Mouse (Mus musculus): ENCODE measurements at regions not wholly inside any gene's neighbourhood (a gene's known extent, or its start where the extent isn't known, plus 50 kb on each side); places are given as distances from the start of the nearest gene placed in this dataset.

GRCm38 (mm10) chr2:28329130-28329529 is 117.5 kb upstream of the Ppp1r26 start:
- Histone ChIP-seq H3K9ac (no peak overlapping the region), H3K27ac (ENCODE audit: low read depth) (no peak overlapping the region), H3K4me1 (ENCODE audit: insufficient read depth) (no peaks in the 10 kb centered on the region), H3K4me3 (ENCODE audit: low read depth, low read length) (no peak overlapping the region), H3K36me3 (ENCODE audit: insufficient read depth) (no peaks in the 10 kb centered on the region), H3K27me3 (ENCODE audit: insufficient read depth, low read length) (no peaks in the 10 kb centered on the region), H3K9me3 (ENCODE audit: low read depth, low read length) (no peaks in the 10 kb centered on the region), H3K4me2 (no peak overlapping the region)
- TF ChIP-seq CTCF (IDR thresholded peaks at IDR 0.05; ENCODE audit: low read depth): no peak
- no peak for DNase-seq
- ATAC-seq (ENCODE audit: insufficient read depth): no peak
- 84% methylated on average over 5 of the region's 5 CpGs for WGBS

- Histone ChIP-seq H3K9me3 (ENCODE audit: low read depth, low read length) (no peaks in the 10 kb centered on the region), H3K36me3 (ENCODE audit: insufficient read depth) (no peaks in the 10 kb centered on the region), H3K4me1 (ENCODE audit: insufficient read depth) (no peaks in the 10 kb centered on the region), H3K27me3 (ENCODE audit: insufficient read depth, low read length) (no peaks in the 10 kb centered on the region), H3K4me2 (no peak overlapping the region), H3K27ac (ENCODE audit: low read depth) (no peak overlapping the region), H3K9ac (no peak overlapping the region), H3K4me3 (ENCODE audit: low read depth, low read length) (no peak overlapping the region)
- WGBS: 41% methylated on average over 9 of the region's 9 CpGs
- TF ChIP-seq CTCF (IDR thresholded peaks at IDR 0.05; ENCODE audit: low read depth): no peak
- ATAC-seq (ENCODE audit: insufficient read depth) (no peak), DNase-seq (peak; percentile 50)
These were observed 111.3 kb upstream of the Ppp1r26 start for GRCm38 (mm10) chr2:28335141-28335789.

- WGBS: 46% methylated on average over 3 of the region's 3 CpGs
- no peak for TF ChIP-seq CTCF (IDR thresholded peaks at IDR 0.05; ENCODE audit: low read depth)
- H3K27me3 ChIP-seq (ENCODE audit: insufficient read depth, low read length): no peaks in the 10 kb centered on the region
- H3K27ac ChIP-seq (ENCODE audit: low read depth): no peak overlapping the region
- ATAC-seq (ENCODE audit: insufficient read depth) (no peak), DNase-seq (no peak)
- no peak overlapping the region for H3K4me3 ChIP-seq (ENCODE audit: low read depth, low read length)
- H3K9me3 ChIP-seq (ENCODE audit: low read depth, low read length): no peaks in the 10 kb centered on the region
- no peaks in the 10 kb centered on the region for H3K36me3 ChIP-seq (ENCODE audit: insufficient read depth)
- no peak overlapping the region for H3K4me2 ChIP-seq
- no peak overlapping the region for H3K9ac ChIP-seq
- H3K4me1 ChIP-seq (ENCODE audit: insufficient read depth): no peaks in the 10 kb centered on the region
These were observed 110.8 kb upstream of the Ppp1r26 start for GRCm38 (mm10) chr2:28335810-28336209.

- Histone ChIP-seq H3K4me1 (ENCODE audit: insufficient read depth) (no peaks in the 10 kb centered on the region), H3K4me2 (no peak overlapping the region), H3K36me3 (ENCODE audit: insufficient read depth) (no peaks in the 10 kb centered on the region), H3K4me3 (ENCODE audit: low read depth, low read length) (no peak overlapping the region), H3K27ac (ENCODE audit: low read depth) (no peak overlapping the region), H3K9ac (no peak overlapping the region), H3K9me3 (ENCODE audit: low read depth, low read length) (no peaks in the 10 kb centered on the region), H3K27me3 (ENCODE audit: insufficient read depth, low read length) (no peaks in the 10 kb centered on the region)
- TF ChIP-seq CTCF (IDR thresholded peaks at IDR 0.05; ENCODE audit: low read depth): no peak
- WGBS: 64% methylated on average over 17 of the region's 17 CpGs
- DNase-seq (no peak), ATAC-seq (ENCODE audit: insufficient read depth) (no peak)
These were observed 110.0 kb upstream of the Ppp1r26 start for GRCm38 (mm10) chr2:28336349-28337309.

GRCm38 (mm10) chr2:28337561-28337960 is 109.0 kb upstream of the Ppp1r26 start:
- ATAC-seq (ENCODE audit: insufficient read depth): no peak
- H3K4me2 ChIP-seq: no peak overlapping the region
- WGBS: 74% methylated on average over 5 of the region's 5 CpGs
- no peak for DNase-seq
- no peaks in the 10 kb centered on the region for H3K9me3 ChIP-seq (ENCODE audit: low read depth, low read length)
- H3K27me3 ChIP-seq (ENCODE audit: insufficient read depth, low read length): no peaks in the 10 kb centered on the region
- TF ChIP-seq CTCF (IDR thresholded peaks at IDR 0.05; ENCODE audit: low read depth): no peak
- no peak overlapping the region for H3K4me3 ChIP-seq (ENCODE audit: low read depth, low read length)
- no peaks in the 10 kb centered on the region for H3K4me1 ChIP-seq (ENCODE audit: insufficient read depth)
- no peak overlapping the region for H3K27ac ChIP-seq (ENCODE audit: low read depth)
- no peak overlapping the region for H3K9ac ChIP-seq
- H3K36me3 ChIP-seq (ENCODE audit: insufficient read depth): no peaks in the 10 kb centered on the region

- H3K4me2 ChIP-seq: no peak overlapping the region
- no peaks in the 10 kb centered on the region for H3K36me3 ChIP-seq (ENCODE audit: insufficient read depth)
- no peaks in the 10 kb centered on the region for H3K4me1 ChIP-seq (ENCODE audit: insufficient read depth)
- 75% methylated on average over 2 of the region's 2 CpGs for WGBS
- no peak overlapping the region for H3K9ac ChIP-seq
- H3K27me3 ChIP-seq (ENCODE audit: insufficient read depth, low read length): no peaks in the 10 kb centered on the region
- ATAC-seq (ENCODE audit: insufficient read depth) (no peak), DNase-seq (peak; percentile 16)
- no peak overlapping the region for H3K27ac ChIP-seq (ENCODE audit: low read depth)
- H3K4me3 ChIP-seq (ENCODE audit: low read depth, low read length): no peak overlapping the region
- H3K9me3 ChIP-seq (ENCODE audit: low read depth, low read length): no peaks in the 10 kb centered on the region
- no peak for TF ChIP-seq CTCF (IDR thresholded peaks at IDR 0.05; ENCODE audit: low read depth)
These were observed 105.3 kb upstream of the Ppp1r26 start for GRCm38 (mm10) chr2:28341304-28341703.

GRCm38 (mm10) chr2:28348453-28348852 is 98.1 kb upstream of the Ppp1r26 start:
- Histone ChIP-seq H3K4me3 (ENCODE audit: low read depth, low read length) (no peak overlapping the region), H3K4me1 (ENCODE audit: insufficient read depth) (no peaks in the 10 kb centered on the region), H3K4me2 (no peak overlapping the region), H3K9ac (no peak overlapping the region), H3K36me3 (ENCODE audit: insufficient read depth) (no peaks in the 10 kb centered on the region), H3K27ac (ENCODE audit: low read depth) (no peak overlapping the region), H3K9me3 (ENCODE audit: low read depth, low read length) (no peaks in the 10 kb centered on the region), H3K27me3 (ENCODE audit: insufficient read depth, low read length) (no peaks in the 10 kb centered on the region)
- WGBS: 69% methylated on average over 4 of the region's 4 CpGs
- no peak for DNase-seq
- no peak for TF ChIP-seq CTCF (IDR thresholded peaks at IDR 0.05; ENCODE audit: low read depth)
- ATAC-seq (ENCODE audit: insufficient read depth): no peak
